Mouse (Mus musculus) 416B (cell line): Measurements from ENCODE around the gene Tmem163.

Experiments used
- DNase-seq: peaks from one replicate; pipeline ENCODE4 v3.0.0; 2011; ENCODE audit warnings: low read depth

Tmem163 gene

GRCm38 (mm10) chr1:127555822-127556485 is 123.4 kb downstream of the Tmem163 start:
- DNase-seq, result no peak

GRCm38 (mm10) chr1:127548078-127548477 is 131.3 kb downstream of the Tmem163 start:
- no peak for DNase-seq

GRCm38 (mm10) chr1:127542756-127543155 is 136.6 kb downstream of the Tmem163 start:
- no peak for DNase-seq

GRCm38 (mm10) chr1:127541931-127542330 is 137.4 kb downstream of the Tmem163 start:
- no peak for DNase-seq

GRCm38 (mm10) chr1:127541522-127541921 is 137.8 kb downstream of the Tmem163 start:
- no peak for DNase-seq

GRCm38 (mm10) chr1:127537204-127538038 is 141.9 kb downstream of the Tmem163 start:
- DNase-seq, result no peak

- peak; percentile 11 for DNase-seq
Measured at GRCm38 (mm10) chr1:127536448-127536847, 142.9 kb downstream of the Tmem163 start.

- DNase-seq, result no peak
Measured at GRCm38 (mm10) chr1:127531723-127532122, 147.6 kb downstream of the Tmem163 start.

GRCm38 (mm10) chr1:127530849-127531580 is 148.3 kb downstream of the Tmem163 start:
- DNase-seq, result no peak

GRCm38 (mm10) chr1:127523364-127523763 is 156.0 kb downstream of the Tmem163 start:
- DNase-seq, result no peak

GRCm38 (mm10) chr1:127514888-127515287 is 164.5 kb downstream of the Tmem163 start:
- DNase-seq, result no peak

GRCm38 (mm10) chr1:127514479-127514878 is 164.9 kb downstream of the Tmem163 start:
- no peak for DNase-seq

- DNase-seq, result no peak
Measured at GRCm38 (mm10) chr1:127513664-127514063, 165.7 kb downstream of the Tmem163 start.

- DNase-seq, result no peak
Measured at GRCm38 (mm10) chr1:127513140-127513539, 166.2 kb downstream of the Tmem163 start.

- no peak for DNase-seq
Measured at GRCm38 (mm10) chr1:127512709-127513108, 166.6 kb downstream of the Tmem163 start.

- no peak for DNase-seq
Measured at GRCm38 (mm10) chr1:127511362-127511761, 168.0 kb downstream of the Tmem163 start.

- DNase-seq, result no peak
Measured at GRCm38 (mm10) chr1:127508921-127509320, 170.4 kb downstream of the Tmem163 start.

- no peak for DNase-seq
Measured at GRCm38 (mm10) chr1:127508067-127508739, 171.1 kb downstream of the Tmem163 start.

- DNase-seq, result no peak
Measured at GRCm38 (mm10) chr1:127507042-127507650, 172.2 kb downstream of the Tmem163 start.

GRCm38 (mm10) chr1:127500701-127501100 is 178.6 kb downstream of the Tmem163 start:
- DNase-seq, result peak; percentile 32

- peak; percentile 62 for DNase-seq
Measured at GRCm38 (mm10) chr1:127500219-127500618, 179.1 kb downstream of the Tmem163 start.

- no peak for DNase-seq
Measured at GRCm38 (mm10) chr1:127498746-127499145, 180.6 kb downstream of the Tmem163 start.
